Mouse (Mus musculus): Measurements from ENCODE around the gene Zbtb9.

Gene Zbtb9

DNA sequence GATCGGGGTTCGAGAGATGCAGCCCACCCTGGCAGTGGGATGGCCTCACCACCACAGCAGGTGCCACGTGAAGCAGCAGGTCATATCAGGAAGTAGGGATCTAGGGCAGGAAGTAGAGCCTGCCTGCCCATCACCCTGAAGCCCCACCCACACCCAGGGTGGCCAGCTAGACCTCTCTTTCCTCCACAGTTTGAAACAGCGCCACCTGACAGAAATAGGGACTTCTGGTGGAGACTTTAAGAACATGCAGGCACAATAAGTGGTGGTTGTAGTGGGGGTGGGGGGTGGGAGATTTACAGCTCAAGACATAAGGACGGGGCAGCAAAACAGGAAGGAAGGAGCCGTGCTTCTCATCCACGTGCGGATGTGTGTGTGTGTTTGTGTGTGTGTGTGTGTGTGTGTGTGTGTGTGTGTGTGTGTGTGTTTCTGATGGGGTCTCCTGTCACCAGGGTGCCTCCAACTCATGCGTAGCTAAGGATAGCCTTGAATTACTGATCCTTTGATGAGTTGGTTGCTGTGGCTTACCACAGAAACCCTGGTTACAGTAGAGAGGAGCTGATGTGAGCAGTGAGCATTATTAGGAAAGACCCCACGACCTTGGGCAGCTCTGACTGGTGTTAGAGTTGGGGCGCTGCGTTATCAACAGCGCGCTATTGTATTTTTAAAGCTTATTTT, 39.2 kb downstream of the Zbtb9 start:
- peak; percentile 39; the same call in 1 of the 2 replicates for ATAC-seq (ENCODE audit: low TSS enrichment)

DNA sequence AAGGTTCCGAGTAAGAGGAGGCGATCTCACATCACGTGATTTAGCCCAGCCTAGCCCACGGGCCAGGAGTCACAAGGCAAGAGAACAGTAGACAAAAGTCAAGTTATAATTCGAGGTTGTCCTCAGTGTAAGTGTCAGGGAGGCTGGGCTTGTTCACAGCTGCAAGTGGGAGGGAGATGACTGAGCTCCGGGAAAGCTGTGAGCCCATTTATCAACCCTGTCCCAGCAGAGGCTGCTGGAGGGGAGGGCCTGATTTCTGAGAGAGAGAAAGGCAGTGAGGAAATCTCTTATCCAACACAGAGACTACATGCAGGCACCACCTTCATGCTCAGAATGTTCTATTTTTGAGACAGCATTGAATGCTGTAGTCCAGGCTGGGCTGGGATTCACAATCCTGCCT, 39.9 kb downstream of the Zbtb9 start:
- peak; percentile 76 for ATAC-seq (ENCODE audit: low TSS enrichment)

- ATAC-seq (ENCODE audit: low TSS enrichment) = peak; percentile 36
Observed at GRCm38 (mm10) chr17:27017564-27018499, 44.9 kb downstream of the Zbtb9 start.

DNA sequence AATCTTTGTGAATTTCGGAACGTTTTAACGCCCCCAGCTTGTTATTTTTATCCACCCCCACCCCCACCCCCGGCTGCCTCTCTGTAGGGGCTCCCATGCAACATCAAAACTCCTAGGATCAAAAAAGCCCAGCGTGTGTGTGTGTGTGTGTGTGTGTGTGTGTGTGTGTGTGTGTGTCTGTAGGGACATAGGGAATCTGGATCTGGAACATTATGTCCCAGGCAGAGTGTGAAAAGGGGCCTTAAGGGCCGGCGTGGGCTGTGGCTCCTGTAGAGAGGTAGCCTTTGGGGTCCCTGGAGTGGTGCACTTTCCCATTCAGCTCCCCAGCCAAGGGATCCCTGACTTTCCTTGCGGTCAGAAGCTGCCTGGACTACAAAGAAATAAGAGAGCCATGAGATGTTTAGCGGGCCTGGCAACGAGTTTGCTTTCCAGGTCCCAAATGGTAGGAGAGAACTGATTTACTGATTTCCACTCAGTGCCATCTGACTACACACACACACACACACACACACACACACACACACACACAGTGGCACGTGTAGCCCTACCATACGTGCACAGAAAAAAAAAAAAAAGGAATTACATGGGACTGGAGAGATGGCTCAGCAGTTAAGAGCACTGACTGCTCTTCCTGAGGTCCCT, 45.7 kb downstream of the Zbtb9 start:
- ATAC-seq (ENCODE audit: low TSS enrichment) = peak; percentile 12; the same call in 1 of the 2 replicates

GRCm38 (mm10) chr17:27021076-27021475, 48.1 kb downstream of the Zbtb9 start:
- no peak for ATAC-seq (ENCODE audit: low TSS enrichment)

- ATAC-seq (ENCODE audit: low TSS enrichment) = no peak
Observed at GRCm38 (mm10) chr17:27021736-27022135, 48.8 kb downstream of the Zbtb9 start.

- ATAC-seq (ENCODE audit: low TSS enrichment) = no peak
Observed at GRCm38 (mm10) chr17:27023342-27023741, 50.4 kb downstream of the Zbtb9 start.

GRCm38 (mm10) chr17:27025326-27025902, 52.4 kb downstream of the Zbtb9 start:
- ATAC-seq (ENCODE audit: low TSS enrichment) = no peak

- no peak for ATAC-seq (ENCODE audit: low TSS enrichment)
Observed at GRCm38 (mm10) chr17:27025951-27026350, 53.0 kb downstream of the Zbtb9 start.

- 0 out of 2 replicates have a peak, but pooled peaks have one; percentile 10 for ATAC-seq (ENCODE audit: low TSS enrichment)
Observed at GRCm38 (mm10) chr17:27027460-27028283, 54.7 kb downstream of the Zbtb9 start.

GRCm38 (mm10) chr17:27028284-27028795, 55.4 kb downstream of the Zbtb9 start:
- peak; percentile 81 for ATAC-seq (ENCODE audit: low TSS enrichment)

GRCm38 (mm10) chr17:27028909-27029308, 55.9 kb downstream of the Zbtb9 start, which contains the start of gene Bak1:
TSS of gene Bak1 (minus strand) at chr17:27029009.
- ATAC-seq (ENCODE audit: low TSS enrichment) = peak; percentile 48; the same call in 1 of the 2 replicates

- ATAC-seq (ENCODE audit: low TSS enrichment) = no peak
Observed at GRCm38 (mm10) chr17:27029431-27029830, 56.5 kb downstream of the Zbtb9 start.

DNA sequence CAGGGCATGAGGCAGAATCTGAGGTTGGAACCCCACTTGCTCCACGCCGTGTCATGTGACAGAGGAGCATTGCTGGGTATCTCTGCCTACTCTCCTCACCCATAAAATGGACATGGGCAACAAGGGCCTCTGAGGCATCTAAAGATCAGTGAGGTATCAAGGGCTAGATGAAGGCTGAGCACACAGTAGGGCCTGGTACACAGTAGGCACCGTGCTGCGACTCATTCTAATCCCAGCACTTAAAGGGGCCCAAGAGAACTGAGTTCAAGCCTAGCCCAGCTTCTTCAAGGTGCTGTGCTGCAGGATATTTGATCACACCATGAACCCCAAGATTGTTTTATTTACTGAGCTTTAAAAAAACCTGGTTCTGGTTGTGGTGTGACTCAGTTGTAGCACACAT, 57.9 kb downstream of the Zbtb9 start:
- no peak for ATAC-seq (ENCODE audit: low TSS enrichment)

- ATAC-seq (ENCODE audit: low TSS enrichment) = no peak
Observed at GRCm38 (mm10) chr17:27032328-27032727, 59.4 kb downstream of the Zbtb9 start.

DNA sequence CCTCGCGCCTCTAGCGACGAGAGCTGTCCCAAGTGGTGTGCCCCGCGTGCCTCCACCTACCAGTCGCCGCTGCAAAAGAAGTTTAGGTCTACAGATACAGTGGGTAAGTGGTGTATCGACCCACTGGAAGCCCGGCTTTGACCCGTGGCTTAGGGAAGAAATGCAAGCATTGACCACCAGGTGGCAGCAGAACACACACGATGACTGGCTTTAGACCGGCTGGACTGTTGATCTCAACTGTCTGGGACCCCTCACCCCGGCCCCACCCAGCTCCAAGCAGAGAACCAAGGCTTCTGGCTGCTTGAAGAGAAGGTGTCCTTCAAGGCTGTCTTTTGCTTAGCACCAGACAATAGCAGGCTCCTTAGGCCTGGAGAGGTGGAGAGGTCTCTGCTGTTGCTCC, 59.9 kb downstream of the Zbtb9 start:
- ATAC-seq (ENCODE audit: low TSS enrichment) = 0 out of 2 replicates have a peak, but pooled peaks have one; percentile 27

GRCm38 (mm10) chr17:27036465-27036864, 63.5 kb downstream of the Zbtb9 start:
- no peak for ATAC-seq (ENCODE audit: low TSS enrichment)

DNA sequence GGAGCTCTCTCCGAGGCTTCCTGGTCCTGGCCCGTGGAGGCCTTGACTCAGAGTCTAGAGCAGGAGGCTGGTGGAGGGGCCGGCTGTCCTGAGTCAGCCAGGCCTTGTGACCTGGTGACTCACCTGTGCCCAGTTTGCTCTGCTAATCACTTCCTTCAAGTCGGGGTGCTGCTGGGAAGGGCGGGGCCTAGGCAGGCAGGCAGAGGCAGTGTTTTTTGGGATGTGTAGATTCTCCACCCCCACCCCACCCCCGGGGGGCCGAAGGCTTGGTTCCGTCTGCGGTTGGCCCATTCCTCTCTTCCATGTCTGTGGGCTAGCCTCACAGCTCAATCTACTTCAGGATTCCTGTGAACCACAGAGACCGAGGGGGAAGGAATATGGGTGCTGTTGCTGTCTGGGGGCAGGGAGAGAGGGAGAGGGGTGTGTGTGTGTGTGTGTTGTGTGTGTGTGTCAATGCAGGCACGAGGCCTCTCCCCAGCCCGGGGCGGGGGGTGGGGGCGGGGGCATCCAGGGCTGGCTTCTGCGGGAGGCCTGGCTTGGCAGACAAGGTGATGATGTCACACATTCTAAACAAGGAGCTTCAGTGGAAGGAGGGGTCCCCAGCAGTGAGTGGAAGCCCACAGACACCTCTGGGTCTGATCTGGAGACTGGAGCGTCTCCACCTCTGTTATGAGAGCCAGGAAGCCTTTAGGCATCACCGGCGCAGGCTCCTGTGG, 65.5 kb downstream of the Zbtb9 start:
- ATAC-seq (ENCODE audit: low TSS enrichment) = no peak

DNA sequence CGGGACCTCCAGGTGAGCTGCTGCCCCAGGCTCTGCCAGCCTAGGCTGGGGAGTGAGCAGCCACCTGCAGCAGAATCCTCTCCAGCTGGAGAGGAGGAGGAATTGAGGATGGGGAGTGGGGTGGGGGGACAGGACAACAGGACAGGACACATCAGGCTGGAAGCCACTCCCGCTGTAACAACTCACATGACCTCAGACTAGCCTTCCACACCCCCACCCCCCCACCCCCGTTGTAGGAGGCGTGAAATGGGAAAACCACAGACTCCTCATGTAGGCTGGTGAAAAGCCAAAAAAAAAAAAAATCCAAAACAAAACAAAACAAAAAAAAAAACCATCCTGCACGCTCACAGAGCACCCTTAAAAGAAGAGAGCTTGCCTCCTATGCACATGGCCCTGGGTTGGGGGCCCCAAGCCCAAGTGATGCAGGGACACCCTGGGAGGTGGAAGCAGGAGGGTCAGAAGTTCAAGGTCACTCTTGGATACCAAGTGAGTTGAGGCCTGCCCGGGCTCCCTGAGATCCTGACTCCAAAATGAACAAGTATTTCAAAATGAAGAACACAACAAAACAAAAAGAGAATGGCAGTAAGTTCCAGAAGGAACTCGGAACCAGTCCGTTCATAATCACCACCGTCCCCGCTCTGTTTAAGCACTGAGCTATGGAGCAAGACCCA, 66.6 kb downstream of the Zbtb9 start:
- no peak for ATAC-seq (ENCODE audit: low TSS enrichment)

Data from frontal cortex, adult (tissue).